Mouse (Mus musculus): ENCODE measurements around the gene Kif1b. TPM values are rescaled to one million over a fixed set of nuclear protein-coding genes. Genes with fewer than 3 reads are reported as not detected.
A peak's percentile ranks its signal among the peaks of the same experiment; 100 is the strongest.

Gene Kif1b
- polyA plus RNA-seq, 1 experiment from 2014 or later: 224 TPM

- H3K27ac ChIP-seq (ENCODE audit: low read depth, low read length): no peak overlapping the region
- H3K4me2 ChIP-seq (ENCODE audit: low read depth, low read length): no peak overlapping the region
- H3K9me3 ChIP-seq (ENCODE audit: control insufficient read depth, low read length): no peaks in the 10 kb centered on the region
- no peaks in the 10 kb centered on the region for H3K27me3 ChIP-seq (ENCODE audit: control insufficient read depth, insufficient read depth, low read length)
- no peak for ATAC-seq (ENCODE audit: low read depth)
- no peak overlapping the region for H3K4me3 ChIP-seq (ENCODE audit: low read depth, low read length)
- WGBS: 92% methylated on average over 16 of the region's 16 CpGs
- H3K4me1 ChIP-seq (ENCODE audit: control insufficient read depth, insufficient read depth, low read length): no peaks in the 10 kb centered on the region
- H3K9ac ChIP-seq (replicated peaks; ENCODE audit: low read depth, low read length): no peak overlapping the region
- H3K36me3 ChIP-seq (ENCODE audit: control insufficient read depth, insufficient read depth, low read length): peaks cover 7% of the 10 kb centered on the region; the same call in 1 of the 2 replicates
Observed at GRCm38 (mm10) chr4:149323730-149324129, 16.2 kb upstream of the Kif1b start.

GRCm38 (mm10) chr4:149322718-149323117 is 15.2 kb upstream of the Kif1b start:
- 80% methylated on average over 6 of the region's 6 CpGs for WGBS
- H3K4me3 ChIP-seq (ENCODE audit: low read depth, low read length): no peak overlapping the region

GRCm38 (mm10) chr4:149322286-149322685 is 14.8 kb upstream of the Kif1b start:
- H3K36me3 ChIP-seq (ENCODE audit: control insufficient read depth, insufficient read depth, low read length): no peaks in the 10 kb centered on the region
- 50% methylated on average over 4 of the region's 4 CpGs for WGBS
- no peaks in the 10 kb centered on the region for H3K9me3 ChIP-seq (ENCODE audit: control insufficient read depth, low read length)
- H3K4me1 ChIP-seq (ENCODE audit: control insufficient read depth, insufficient read depth, low read length): 0 out of 2 replicates have a peak, but pooled peaks cover 3% of the 10 kb centered on the region
- H3K27me3 ChIP-seq (ENCODE audit: control insufficient read depth, insufficient read depth, low read length): no peaks in the 10 kb centered on the region
- H3K4me2 ChIP-seq (ENCODE audit: low read depth, low read length): no peak overlapping the region
- H3K9ac ChIP-seq (replicated peaks; ENCODE audit: low read depth, low read length): no peak overlapping the region
- H3K4me3 ChIP-seq (ENCODE audit: low read depth, low read length): no peak overlapping the region
- H3K27ac ChIP-seq (ENCODE audit: low read depth, low read length): no peak overlapping the region
- no peak for ATAC-seq (ENCODE audit: low read depth)

More at GRCm38 (mm10) chr4:149322718-149323117, 15.2 kb upstream of the Kif1b start:
- H3K4me1 ChIP-seq (ENCODE audit: control insufficient read depth, insufficient read depth, low read length): no peaks in the 10 kb centered on the region
- no peaks in the 10 kb centered on the region for H3K36me3 ChIP-seq (ENCODE audit: control insufficient read depth, insufficient read depth, low read length)
- no peak overlapping the region for H3K4me2 ChIP-seq (ENCODE audit: low read depth, low read length)
- no peaks in the 10 kb centered on the region for H3K9me3 ChIP-seq (ENCODE audit: control insufficient read depth, low read length)
- H3K9ac ChIP-seq (replicated peaks; ENCODE audit: low read depth, low read length): no peak overlapping the region
- H3K27me3 ChIP-seq (ENCODE audit: control insufficient read depth, insufficient read depth, low read length): no peaks in the 10 kb centered on the region
- no peak for ATAC-seq (ENCODE audit: low read depth)
- H3K27ac ChIP-seq (ENCODE audit: low read depth, low read length): no peak overlapping the region

DNA sequence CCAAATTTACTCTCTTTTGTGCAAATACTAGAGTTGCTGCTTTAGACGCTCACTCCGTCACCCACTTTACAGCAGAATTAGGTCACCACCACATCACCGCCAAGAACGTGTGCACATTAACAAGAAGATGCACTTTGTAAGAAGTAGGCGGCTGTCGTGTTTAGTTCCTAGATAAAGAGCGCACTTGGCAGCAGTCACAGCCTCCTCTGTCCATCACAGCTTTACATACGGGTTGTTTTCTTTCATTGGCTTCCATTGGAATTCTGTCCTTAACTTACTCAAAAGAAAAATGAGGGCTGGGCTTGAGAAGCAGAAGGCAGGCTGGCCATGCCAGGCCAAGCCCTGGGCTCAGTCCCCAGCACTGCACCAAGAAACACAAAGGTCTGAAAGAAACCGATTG is 11.6 kb upstream of the Kif1b start:
- H3K36me3 ChIP-seq (ENCODE audit: control insufficient read depth, insufficient read depth, low read length): no peaks in the 10 kb centered on the region
- 0 out of 2 replicates have a peak overlapping the region, but pooled peaks have one; percentile 28 for H3K27ac ChIP-seq (ENCODE audit: low read depth, low read length)
- H3K27me3 ChIP-seq (ENCODE audit: control insufficient read depth, insufficient read depth, low read length): no peaks in the 10 kb centered on the region
- peak; percentile 56 for ATAC-seq (ENCODE audit: low read depth)
- no peak overlapping the region for H3K4me2 ChIP-seq (ENCODE audit: low read depth, low read length)
- 0 out of 2 replicates have a peak, but pooled peaks cover 3% of the 10 kb centered on the region for H3K4me1 ChIP-seq (ENCODE audit: control insufficient read depth, insufficient read depth, low read length)
- WGBS: 57% methylated on average over 9 of the region's 9 CpGs
- H3K9me3 ChIP-seq (ENCODE audit: control insufficient read depth, low read length): no peaks in the 10 kb centered on the region
- no peak overlapping the region for H3K9ac ChIP-seq (replicated peaks; ENCODE audit: low read depth, low read length)
- no peak overlapping the region for H3K4me3 ChIP-seq (ENCODE audit: low read depth, low read length)

DNA sequence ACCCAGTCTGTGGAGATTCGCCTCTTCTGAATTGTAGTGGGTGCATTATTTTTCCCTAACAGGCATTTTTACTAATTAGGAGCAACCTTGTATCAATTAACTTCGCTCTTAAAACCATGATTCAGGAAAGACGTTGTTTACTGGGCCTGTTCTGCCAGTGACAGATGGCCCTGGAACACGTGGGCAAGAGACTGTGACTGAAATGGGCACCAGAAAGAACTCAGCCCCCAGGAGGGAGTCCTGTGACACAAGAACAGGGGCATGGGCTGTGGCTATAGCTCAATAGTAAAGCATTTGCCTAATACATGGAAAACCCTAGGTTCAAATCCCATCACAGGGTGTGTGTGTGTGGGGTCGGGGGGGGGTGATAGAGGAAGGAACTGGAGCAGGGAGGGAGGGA is 9.9 kb upstream of the Kif1b start:
- Histone ChIP-seq H3K4me1 (ENCODE audit: control insufficient read depth, insufficient read depth, low read length) (0 out of 2 replicates have a peak, but pooled peaks cover 3% of the 10 kb centered on the region), H3K4me3 (ENCODE audit: low read depth, low read length) (no peak overlapping the region), H3K9me3 (ENCODE audit: control insufficient read depth, low read length) (no peaks in the 10 kb centered on the region), H3K27me3 (ENCODE audit: control insufficient read depth, insufficient read depth, low read length) (no peaks in the 10 kb centered on the region), H3K36me3 (ENCODE audit: control insufficient read depth, insufficient read depth, low read length) (no peaks in the 10 kb centered on the region), H3K27ac (ENCODE audit: low read depth, low read length) (no peak overlapping the region), H3K4me2 (ENCODE audit: low read depth, low read length) (no peak overlapping the region), H3K9ac (replicated peaks; ENCODE audit: low read depth, low read length) (no peak overlapping the region)
- WGBS: 29% methylated on average over 5 of the region's 5 CpGs
- peak; percentile 49; the same call in 1 of the 2 replicates for ATAC-seq (ENCODE audit: low read depth)

DNA sequence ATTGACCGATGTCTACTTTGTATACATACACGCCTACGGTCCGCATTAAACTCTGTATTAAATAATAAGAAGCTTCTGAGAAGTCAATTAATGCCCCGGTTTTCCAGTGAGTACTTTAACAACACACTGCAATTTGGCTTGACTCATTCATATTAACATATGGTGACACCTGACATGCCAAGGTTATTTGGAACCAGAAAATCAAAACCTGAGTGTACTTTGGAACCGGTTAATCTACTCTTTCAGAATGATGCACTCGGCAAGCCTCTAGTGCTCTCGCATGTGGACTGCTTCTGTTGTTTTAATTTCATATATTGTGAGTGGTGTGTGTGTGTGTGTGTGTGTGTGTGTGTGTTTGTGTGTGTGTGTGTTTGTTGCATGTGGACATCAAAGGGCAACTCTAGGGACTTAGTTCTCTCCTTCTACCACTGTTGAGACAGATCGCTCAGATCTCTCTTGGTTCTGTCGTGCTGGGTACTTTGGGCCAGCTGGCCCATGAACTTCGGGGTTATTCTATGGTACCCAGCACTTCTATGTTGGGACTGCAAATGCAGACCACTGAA is 6.9 kb upstream of the Kif1b start:
- H3K27me3 ChIP-seq (ENCODE audit: control insufficient read depth, insufficient read depth, low read length): no peaks in the 10 kb centered on the region
- no peak overlapping the region for H3K4me3 ChIP-seq (ENCODE audit: low read depth, low read length)
- H3K4me1 ChIP-seq (ENCODE audit: control insufficient read depth, insufficient read depth, low read length): 0 out of 2 replicates have a peak, but pooled peaks cover 3% of the 10 kb centered on the region
- H3K27ac ChIP-seq (ENCODE audit: low read depth, low read length): no peak overlapping the region
- no peak overlapping the region for H3K9ac ChIP-seq (replicated peaks; ENCODE audit: low read depth, low read length)
- WGBS: 95% methylated on average over 11 of the region's 11 CpGs
- no peak overlapping the region for H3K4me2 ChIP-seq (ENCODE audit: low read depth, low read length)
- no peaks in the 10 kb centered on the region for H3K9me3 ChIP-seq (ENCODE audit: control insufficient read depth, low read length)
- no peaks in the 10 kb centered on the region for H3K36me3 ChIP-seq (ENCODE audit: control insufficient read depth, insufficient read depth, low read length)
- ATAC-seq (ENCODE audit: low read depth): no peak

GRCm38 (mm10) chr4:149313558-149314253 is 6.2 kb upstream of the Kif1b start:
- H3K9ac ChIP-seq (replicated peaks; ENCODE audit: low read depth, low read length): no peak overlapping the region
- H3K27me3 ChIP-seq (ENCODE audit: control insufficient read depth, insufficient read depth, low read length): no peaks in the 10 kb centered on the region
- H3K36me3 ChIP-seq (ENCODE audit: control insufficient read depth, insufficient read depth, low read length): no peaks in the 10 kb centered on the region
- 87% methylated on average over 12 of the region's 12 CpGs for WGBS
- no peaks in the 10 kb centered on the region for H3K9me3 ChIP-seq (ENCODE audit: control insufficient read depth, low read length)
- H3K4me1 ChIP-seq (ENCODE audit: control insufficient read depth, insufficient read depth, low read length): peaks cover 5% of the 10 kb centered on the region; the same call in 1 of the 2 replicates
- no peak overlapping the region for H3K4me3 ChIP-seq (ENCODE audit: low read depth, low read length)
- H3K27ac ChIP-seq (ENCODE audit: low read depth, low read length): no peak overlapping the region
- no peak for ATAC-seq (ENCODE audit: low read depth)
- no peak overlapping the region for H3K4me2 ChIP-seq (ENCODE audit: low read depth, low read length)

DNA sequence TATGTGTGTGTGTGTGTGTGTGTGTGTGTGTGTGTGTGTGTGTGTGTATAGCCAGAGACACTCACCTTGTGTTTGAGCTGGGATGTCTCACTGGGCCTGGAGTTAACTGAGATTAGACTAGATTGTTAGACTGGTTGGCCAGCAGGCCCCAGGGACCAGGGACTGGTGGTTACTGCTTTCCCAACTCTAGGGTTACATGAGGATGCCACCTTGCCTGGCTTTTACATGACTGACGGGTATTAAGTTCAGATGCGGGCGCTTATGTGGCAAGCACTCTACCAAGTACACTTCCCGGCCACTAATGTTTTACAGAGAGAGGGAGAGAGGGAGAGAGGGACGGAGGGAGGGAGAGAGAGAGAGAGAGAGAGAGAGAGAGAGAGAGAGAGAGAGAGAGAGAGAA is 4.5 kb upstream of the Kif1b start:
- no peak overlapping the region for H3K9ac ChIP-seq (replicated peaks; ENCODE audit: low read depth, low read length)
- no peaks in the 10 kb centered on the region for H3K9me3 ChIP-seq (ENCODE audit: control insufficient read depth, low read length)
- no peaks in the 10 kb centered on the region for H3K36me3 ChIP-seq (ENCODE audit: control insufficient read depth, insufficient read depth, low read length)
- no peak overlapping the region for H3K4me3 ChIP-seq (ENCODE audit: low read depth, low read length)
- no peaks in the 10 kb centered on the region for H3K27me3 ChIP-seq (ENCODE audit: control insufficient read depth, insufficient read depth, low read length)
- peaks cover 8% of the 10 kb centered on the region; the same call in 1 of the 2 replicates for H3K4me1 ChIP-seq (ENCODE audit: control insufficient read depth, insufficient read depth, low read length)
- no peak overlapping the region for H3K4me2 ChIP-seq (ENCODE audit: low read depth, low read length)
- no peak for ATAC-seq (ENCODE audit: low read depth)
- 85% methylated on average over 5 of the region's 5 CpGs for WGBS
- no peak overlapping the region for H3K27ac ChIP-seq (ENCODE audit: low read depth, low read length)

DNA sequence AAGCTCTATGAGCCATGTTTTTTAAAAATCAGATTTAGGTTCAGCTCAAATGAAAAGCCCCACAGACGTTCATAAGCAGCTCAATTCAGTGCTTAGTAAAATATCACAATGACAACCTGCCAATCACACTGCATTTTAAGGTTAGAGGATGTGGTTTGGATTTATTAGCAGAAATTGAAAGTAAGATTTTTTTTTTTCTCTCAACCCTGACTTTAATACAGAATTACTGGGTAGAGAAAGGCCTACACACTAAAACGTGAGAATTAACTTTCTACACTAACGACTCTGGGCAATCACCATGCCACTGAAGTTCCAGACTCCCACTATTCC is 963 bp upstream of the Kif1b start:
- H3K27me3 ChIP-seq (ENCODE audit: control insufficient read depth, insufficient read depth, low read length): peaks cover 4% of the 10 kb centered on the region; the same call in 1 of the 2 replicates
- WGBS: 16% methylated on average over 3 of the region's 3 CpGs
- peaks cover 32% of the 10 kb centered on the region for H3K4me1 ChIP-seq (ENCODE audit: control insufficient read depth, insufficient read depth, low read length)
- no peaks in the 10 kb centered on the region for H3K36me3 ChIP-seq (ENCODE audit: control insufficient read depth, insufficient read depth, low read length)
- peak overlapping the region; percentile 98 for H3K27ac ChIP-seq (ENCODE audit: low read depth, low read length)
- peak overlapping the region; percentile 99 for H3K9ac ChIP-seq (replicated peaks; ENCODE audit: low read depth, low read length)
- H3K9me3 ChIP-seq (ENCODE audit: control insufficient read depth, low read length): no peaks in the 10 kb centered on the region
- H3K4me2 ChIP-seq (ENCODE audit: low read depth, low read length): peak overlapping the region; percentile 72
- H3K4me3 ChIP-seq (ENCODE audit: low read depth, low read length): peak overlapping the region; percentile 98
- no peak for ATAC-seq (ENCODE audit: low read depth)

All from neural tube, embryonic 14.5 days (tissue).